Mouse (Mus musculus): Measurements from ENCODE around the gene Crnkl1.

DNA sequence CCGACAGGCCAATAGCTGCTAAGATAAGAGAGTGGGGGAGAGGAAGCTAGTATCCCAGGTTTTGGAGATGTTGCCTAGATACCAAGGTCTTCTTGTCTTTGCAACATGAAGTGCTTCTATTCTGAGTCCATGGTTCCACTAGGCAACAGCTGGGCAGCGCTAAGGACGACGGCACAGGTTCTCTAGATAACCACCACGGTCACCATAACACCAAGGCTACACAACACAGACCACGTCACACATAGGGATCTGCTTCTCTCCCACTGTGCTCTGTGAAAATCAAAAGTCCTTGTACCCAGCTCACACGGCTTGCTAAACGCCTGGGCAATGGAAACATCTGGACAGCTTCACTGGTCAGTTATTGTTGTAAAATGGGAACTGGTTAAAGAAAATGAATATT, 2.2 kb upstream of the Crnkl1 start:
- TF ChIP-seq CHD2 (IDR thresholded peaks at IDR 0.05; ENCODE audit: low read depth, low read length) = no peak
- TF ChIP-seq ZNF384 (IDR thresholded peaks at IDR 0.05; ENCODE audit: low read depth, low read length) = no peak
- TF ChIP-seq HCFC1 (IDR thresholded peaks at IDR 0.05; ENCODE audit: borderline replicate concordance, insufficient read depth, low read length) = no peak
- TF ChIP-seq MAFK (IDR thresholded peaks at IDR 0.05; ENCODE audit: insufficient read depth, low read depth, low read length) = no peak
- no peak for TF ChIP-seq ZC3H11A (IDR thresholded peaks at IDR 0.05; ENCODE audit: borderline replicate concordance, low read depth, low read length)

Data from ES-E14 (cell line).